Mouse (Mus musculus) midbrain, embryonic 11.5 days (tissue): ENCODE measurements around the gene Sik3. TPM values are rescaled to one million over a fixed set of nuclear protein-coding genes. Genes with fewer than 3 reads are reported as not detected.

ENCODE experiments used
- ATAC-seq: fragments of 200-750 bp; cut with Nextera tagmentation; 2 replicates; pipeline ENCODE4 v1.8.0; 2017; ENCODE audit warnings: moderate TSS enrichment, moderate library complexity; ENCODE audit not compliant: low FRiP score
- DNase-seq: peaks from one replicate; pipeline ENCODE4 v3.0.0; 2015; ENCODE audit warnings: low spot score; ENCODE audit errors: missing footprints
- H3K27ac ChIP-seq: fragments of 300-500 bp; sonication (generic); 2 replicates; pipeline ENCODE4 v1.5.1; 2014; ENCODE audit warnings: low read depth, low read length
- H3K27me3 ChIP-seq: fragments of 300-500 bp; sonication (generic); 2 replicates; pipeline ENCODE4 v1.6.1; 2014; ENCODE audit warnings: mild to moderate bottlenecking, low read length, moderate library complexity, mixed read lengths; ENCODE audit not compliant: control insufficient read depth, insufficient read depth
- H3K36me3 ChIP-seq: fragments of 300-500 bp; sonication (generic); 2 replicates; pipeline ENCODE4 v1.6.1; 2014; ENCODE audit warnings: mild to moderate bottlenecking, low read length, moderate library complexity, mixed read lengths; ENCODE audit not compliant: control insufficient read depth, insufficient read depth
- H3K4me1 ChIP-seq: fragments of 300-500 bp; sonication (generic); 2 replicates; pipeline ENCODE4 v1.6.1; 2014; ENCODE audit warnings: low read length; ENCODE audit not compliant: control insufficient read depth, insufficient read depth
- H3K4me2 ChIP-seq: fragments of 300-500 bp; sonication (generic); 2 replicates; pipeline ENCODE4 v1.6.1; 2014; ENCODE audit warnings: mild to moderate bottlenecking, moderate library complexity
- H3K4me3 ChIP-seq: fragments of 300-500 bp; sonication (generic); 2 replicates; pipeline ENCODE4 v1.5.1; 2014; ENCODE audit warnings: low read depth, low read length
- H3K9ac ChIP-seq: fragments of 300-500 bp; sonication (generic); 2 replicates; pipeline ENCODE4 v1.6.1; 2014; ENCODE audit warnings: low read length
- H3K9me3 ChIP-seq: fragments of 300-500 bp; sonication (generic); 2 replicates; pipeline ENCODE4 v1.6.1; 2016; ENCODE audit warnings: low read length; ENCODE audit not compliant: control insufficient read depth
- WGBS: fragments of 180-500 bp; shearing (Covaris S2); extraction: QIAGEN DNeasy Blood & Tissue Kit; methylation state at CpG from one replicate; pipeline ENCODE4 v1.1.7; 2014; 5-methylcytosine and 5-hydroxymethylcytosine counted together
- polyA plus RNA-seq: library from polyadenylated mRNA; unstranded; fragments of >200 nt; fragmentation: Nextera tagmentation; extraction: Ambion mirVana; gene quantifications from 2 replicates; pipeline ENCODE4 v1.2.1, GENCODE M21; 2014

Gene Sik3
- polyA plus RNA-seq, 1 experiment from 2014 or later: 8.9 TPM

- peaks cover 13% of the 10 kb centered on the region for H3K36me3 ChIP-seq
- DNase-seq (no peak), ATAC-seq (no peak)
- no peak overlapping the region for H3K4me3 ChIP-seq
- 85% methylated on average over 9 of the region's 9 CpGs for WGBS
- peaks cover 6% of the 10 kb centered on the region for H3K4me1 ChIP-seq
- no peak overlapping the region for H3K9ac ChIP-seq
- H3K4me2 ChIP-seq: no peak overlapping the region
- no peaks in the 10 kb centered on the region for H3K9me3 ChIP-seq
- no peak overlapping the region for H3K27ac ChIP-seq
- peaks cover 3% of the 10 kb centered on the region for H3K27me3 ChIP-seq
Observed at GRCm38 (mm10) chr9:46272070-46272469, 259.4 kb downstream of the Sik3 start.

GRCm38 (mm10) chr9:46272677-46273454, 260.2 kb downstream of the Sik3 start, which contains the start of gene Zpr1:
Zpr1 (plus strand) TSS chr9:46273064.
- H3K9me3 ChIP-seq: no peaks in the 10 kb centered on the region
- peak within 1 kb of the TSS; percentile 27; the same call in 1 of the 2 replicates for H3K27ac ChIP-seq
- peaks cover 13% of the 10 kb centered on the region for H3K36me3 ChIP-seq
- peak; percentile 98 for DNase-seq
- ATAC-seq: peak; percentile 94
- peak within 1 kb of the TSS; percentile 71 for H3K9ac ChIP-seq
- peaks cover 6% of the 10 kb centered on the region for H3K4me1 ChIP-seq
- peaks cover 3% of the 10 kb centered on the region for H3K27me3 ChIP-seq
- H3K4me3 ChIP-seq: peak within 1 kb of the TSS; percentile 89
- peak within 1 kb of the TSS; percentile 90 for H3K4me2 ChIP-seq
- WGBS: 6% methylated on average over 43 of the region's 45 CpGs

Other genes with a start within 250 kb of the Sik3 start
- 12.6 and 14.5 TPM in 2 replicates for gene Cep164, start 184.1 kb upstream of the Sik3 start, polyA plus RNA-seq
- gene Bace1, start 174.2 kb upstream of the Sik3 start, polyA plus RNA-seq: 26.9 and 27.1 TPM in 2 replicates
- gene Pcsk7, start 106.3 kb upstream of the Sik3 start, polyA plus RNA-seq: 11.1 and 14.4 TPM in 2 replicates
- gene Rnf214, start 105.9 kb upstream of the Sik3 start, polyA plus RNA-seq: 73.4 and 81.8 TPM in 2 replicates
- gene Tagln, start 76.8 kb upstream of the Sik3 start, polyA plus RNA-seq: 27.9 TPM in 2 replicates
- 20.0 and 21.7 TPM in 2 replicates for gene Sidt2, start 57.6 kb upstream of the Sik3 start, polyA plus RNA-seq
- 274 and 275 TPM in 2 replicates for gene Pafah1b2, start 130 bp upstream of the Sik3 start, polyA plus RNA-seq
- gene Apoa1, start 215.8 kb downstream of the Sik3 start, polyA plus RNA-seq: 0.68 and 1.00 TPM in 2 replicates
- not detected in 2 replicates for gene Apoc3, start 222.8 kb downstream of the Sik3 start, polyA plus RNA-seq
- not detected in 2 replicates for gene Apoa4, start 227.9 kb downstream of the Sik3 start, polyA plus RNA-seq